9 mouse cellular contexts compared by ENCODE assay signal in genomic region chr2:181497548-181497875, GRCm38 (mm10). TPM values are rescaled to one million over a fixed set of nuclear protein-coding genes. Genes with fewer than 3 reads are reported as not detected.
DNase-seq lines count a peak whose midpoint lies in the region; ATAC-seq and TF ChIP-seq lines count a peak whose summit lies in the region.
"Had no signal": no experiment of that assay in that cellular context is flagged by ENCODE, and none has a peak within 500 bp of the region (broad histone marks: within the 10 kb centered on the region; RNA-seq: fewer than 3 reads in every experiment).

No protein-coding gene starts in this region.

- no peak for TF ChIP-seq CTCF in layer of hippocampus, adult 2 months (conservative IDR thresholded peaks at IDR 0.05)
- TF ChIP-seq CTCF in hindbrain, postnatal 0 days (IDR thresholded peaks at IDR 0.05; ENCODE audit: low read depth) = no peak

- peak overlapping the region; percentile 83 for H3K4me2 ChIP-seq in hindbrain, postnatal 0 days (ENCODE audit: low read depth, low read length)
- peak overlapping the region; percentile 85 for H3K4me2 ChIP-seq in limb, embryonic 15.5 days
- H3K4me2 ChIP-seq in midbrain, embryonic 15.5 days = peak overlapping the region; percentile 99
- peak overlapping the region; percentile 83 for H3K4me2 ChIP-seq in stomach, embryonic 14.5 days (replicated peaks; ENCODE audit: low read depth, low read length)

- H3K9me3 ChIP-seq in hindbrain, postnatal 0 days (ENCODE audit: low read length) = no peaks in the 10 kb centered on the region
- H3K9me3 ChIP-seq in limb, embryonic 15.5 days = no peaks in the 10 kb centered on the region
- H3K9me3 ChIP-seq in midbrain, embryonic 15.5 days = no peaks in the 10 kb centered on the region
- no peaks in the 10 kb centered on the region for H3K9me3 ChIP-seq in stomach, embryonic 14.5 days (ENCODE audit: control insufficient read depth, low read depth, low read length)

- ATAC-seq in hindbrain, postnatal 0 days = peak; percentile 12; the same call in 1 of the 2 replicates
- ATAC-seq in limb, embryonic 15.5 days (ENCODE audit: insufficient number of reproducible peaks, low FRiP score, low TSS enrichment, low read depth) = peak; percentile 33; the same call in 1 of the 2 replicates
- peak; percentile 38 for ATAC-seq in midbrain, embryonic 15.5 days (replicated peaks)
- ATAC-seq in stomach, embryonic 14.5 days (ENCODE audit: insufficient number of reproducible peaks, insufficient read depth, low FRiP score, low read depth) = peak; percentile 75; the same call in 1 of the 2 replicates

- H3K36me3 ChIP-seq in hindbrain, postnatal 0 days (ENCODE audit: insufficient read depth, low read length) = peaks cover 12% of the 10 kb centered on the region
- H3K36me3 ChIP-seq in limb, embryonic 15.5 days = peaks cover 32% of the 10 kb centered on the region
- peaks cover 15% of the 10 kb centered on the region; the same call in 1 of the 2 replicates for H3K36me3 ChIP-seq in midbrain, embryonic 15.5 days (replicated peaks)
- H3K36me3 ChIP-seq in stomach, embryonic 14.5 days (ENCODE audit: control insufficient read depth, insufficient read depth, low read length) = peaks cover 21% of the 10 kb centered on the region

- DNase-seq in layer of hippocampus, adult 2 months (ENCODE audit: low spot score in 2 of 2) = no peak
- no peak for DNase-seq in layer of hippocampus, adult 9-11 months
- peak; percentile 83 for DNase-seq in c-Kit-positive CD71-positive TER-119-positive erythroid progenitor cells, embryonic 14.5 days (ENCODE audit: low spot score)
- DNase-seq in gastrocnemius, postnatal 10 days = peak; percentile 52
- DNase-seq in hindbrain, postnatal 0 days (ENCODE audit: low spot score) = peak; percentile 31

- H3K4me3 ChIP-seq in layer of hippocampus, adult 2 months = peak overlapping the region; percentile 95
- peak overlapping the region; percentile 75 for H3K4me3 ChIP-seq in hindbrain, postnatal 0 days (ENCODE audit: low read length)
- H3K4me3 ChIP-seq in limb, embryonic 15.5 days = peak overlapping the region; percentile 62
- H3K4me3 ChIP-seq in midbrain, embryonic 15.5 days = peak overlapping the region; percentile 88
- H3K4me3 ChIP-seq in stomach, embryonic 14.5 days (ENCODE audit: low read depth, low read length) = peak overlapping the region; percentile 96

- WGBS in hindbrain, postnatal 0 days = under 1% methylated on average over 12 of the region's 12 CpGs
- whole genome bisulfite sequencing in limb, embryonic 15.5 days = under 1% methylated on average over 12 of the region's 12 CpGs
- under 1% methylated on average over 12 of the region's 12 CpGs for WGBS in midbrain, embryonic 15.5 days
- WGBS in stomach, embryonic 14.5 days = 1% methylated on average over 12 of the region's 12 CpGs

- H3K4me1 ChIP-seq in hindbrain, postnatal 0 days (ENCODE audit: insufficient read depth, low read length) = no peaks in the 10 kb centered on the region
- H3K4me1 ChIP-seq in limb, embryonic 15.5 days = peaks cover 16% of the 10 kb centered on the region
- peaks cover 19% of the 10 kb centered on the region for H3K4me1 ChIP-seq in midbrain, embryonic 15.5 days
- H3K4me1 ChIP-seq in stomach, embryonic 14.5 days (ENCODE audit: control insufficient read depth, insufficient read depth, low read length) = peaks cover 9% of the 10 kb centered on the region; the same call in 1 of the 2 replicates

- H3K27ac ChIP-seq in layer of hippocampus, adult 2 months = peak overlapping the region; percentile 95
- peak overlapping the region; percentile 88 for H3K27ac ChIP-seq in hindbrain, postnatal 0 days
- H3K27ac ChIP-seq in limb, embryonic 15.5 days = peak overlapping the region; percentile 90
- H3K27ac ChIP-seq in midbrain, embryonic 15.5 days = peak overlapping the region; percentile 86
- H3K27ac ChIP-seq in stomach, embryonic 14.5 days (ENCODE audit: low read length) = peak overlapping the region; percentile 94

- peak overlapping the region; percentile 87 for H3K9ac ChIP-seq in hindbrain, postnatal 0 days (replicated peaks; ENCODE audit: low read length)
- H3K9ac ChIP-seq in limb, embryonic 15.5 days = peak overlapping the region; percentile 77
- H3K9ac ChIP-seq in midbrain, embryonic 15.5 days = peak overlapping the region; percentile 93
- peak overlapping the region; percentile 89 for H3K9ac ChIP-seq in stomach, embryonic 14.5 days (replicated peaks; ENCODE audit: low read depth, low read length)

- no peaks in the 10 kb centered on the region for H3K27me3 ChIP-seq in hindbrain, postnatal 0 days (ENCODE audit: insufficient read depth, low read length)
- H3K27me3 ChIP-seq in limb, embryonic 15.5 days = no peaks in the 10 kb centered on the region
- no peaks in the 10 kb centered on the region for H3K27me3 ChIP-seq in midbrain, embryonic 15.5 days (replicated peaks)
- H3K27me3 ChIP-seq in stomach, embryonic 14.5 days (ENCODE audit: control insufficient read depth, insufficient read depth, low read length) = no peaks in the 10 kb centered on the region

RNA-seq across cellular contexts. Expression of gene Tpd52l2, which starts 0.6 kb away (rescaled TPM):
- total RNA-seq in layer of hippocampus, adult 2 months (2021) = 10 to 100 TPM; 74.7 to 75.2 TPM
- 10 to 100 TPM; 69.9 to 72.9 TPM for total RNA-seq in gastrocnemius, postnatal 10 days (2021)
- total RNA-seq in hindbrain, postnatal 0 days (2014; rRNA removed) = 52.2 and 92.5 TPM in 2 replicates
- polyA plus RNA-seq in hindbrain, postnatal 0 days (2015; fragmentation: Nextera tagmentation; extraction: Ambion mirVana) = 127 and 128 TPM in 2 replicates
- polyA plus RNA-seq in limb, embryonic 15.5 days (2015; fragmentation: Nextera tagmentation; extraction: Ambion mirVana) = 155 and 159 TPM in 2 replicates
- polyA plus RNA-seq in midbrain, embryonic 15.5 days (2015; fragmentation: Nextera tagmentation; extraction: Ambion mirVana) = 117 TPM in 2 replicates
- polyA plus RNA-seq in stomach, embryonic 14.5 days (2014; fragmentation: Nextera tagmentation; extraction: Ambion mirVana) = 175 and 178 TPM in 2 replicates

RNA-seq across cellular contexts. Expression of gene Abhd16b, which starts 4.5 kb away (rescaled TPM):
- not detected for total RNA-seq in layer of hippocampus, adult 2 months (2021)
- not detected for total RNA-seq in gastrocnemius, postnatal 10 days (2021)
- total RNA-seq in hindbrain, postnatal 0 days (2014; rRNA removed) = not detected in 2 replicates
- polyA plus RNA-seq in hindbrain, postnatal 0 days (2015; fragmentation: Nextera tagmentation; extraction: Ambion mirVana) = 0.08 TPM in 1 of 2 replicates, not detected in the other
- 0.12 and 0.13 TPM in 2 replicates for polyA plus RNA-seq in limb, embryonic 15.5 days (2015; fragmentation: Nextera tagmentation; extraction: Ambion mirVana)
- polyA plus RNA-seq in midbrain, embryonic 15.5 days (2015; fragmentation: Nextera tagmentation; extraction: Ambion mirVana) = 0.09 and 0.12 TPM in 2 replicates
- polyA plus RNA-seq in stomach, embryonic 14.5 days (2014; fragmentation: Nextera tagmentation; extraction: Ambion mirVana) = 0.27 and 0.38 TPM in 2 replicates
- total RNA-seq: adrenal gland, postnatal 4 days had no signal

RNA-seq across cellular contexts. Expression of gene Dnajc5, which starts 22.8 kb away (rescaled TPM):
- total RNA-seq in layer of hippocampus, adult 2 months (2021) = 100 to 1,000 TPM; 259 to 279 TPM
- total RNA-seq in gastrocnemius, postnatal 10 days (2021) = 10 to 100 TPM; 67.5 to 70.1 TPM
- total RNA-seq in hindbrain, postnatal 0 days (2014; rRNA removed) = 417 and 459 TPM in 2 replicates
- polyA plus RNA-seq in hindbrain, postnatal 0 days (2015; fragmentation: Nextera tagmentation; extraction: Ambion mirVana) = 260 and 276 TPM in 2 replicates
- polyA plus RNA-seq in limb, embryonic 15.5 days (2015; fragmentation: Nextera tagmentation; extraction: Ambion mirVana) = 89.3 and 89.5 TPM in 2 replicates
- 291 and 297 TPM in 2 replicates for polyA plus RNA-seq in midbrain, embryonic 15.5 days (2015; fragmentation: Nextera tagmentation; extraction: Ambion mirVana)
- 78.8 and 83.1 TPM in 2 replicates for polyA plus RNA-seq in stomach, embryonic 14.5 days (2014; fragmentation: Nextera tagmentation; extraction: Ambion mirVana)

RNA-seq across cellular contexts. Expression of gene Zbtb46, which starts 38.3 kb away (rescaled TPM):
- total RNA-seq in layer of hippocampus, adult 2 months (2021) = 1 to 10 TPM; 5.8 to 8.3 TPM
- 1 to 10 TPM; 5.8 to 8.4 TPM for total RNA-seq in gastrocnemius, postnatal 10 days (2021)
- total RNA-seq in hindbrain, postnatal 0 days (2014; rRNA removed) = 29.0 and 33.0 TPM in 2 replicates
- 17.0 and 19.2 TPM in 2 replicates for polyA plus RNA-seq in hindbrain, postnatal 0 days (2015; fragmentation: Nextera tagmentation; extraction: Ambion mirVana)
- 4.2 and 4.8 TPM in 2 replicates for polyA plus RNA-seq in limb, embryonic 15.5 days (2015; fragmentation: Nextera tagmentation; extraction: Ambion mirVana)
- polyA plus RNA-seq in midbrain, embryonic 15.5 days (2015; fragmentation: Nextera tagmentation; extraction: Ambion mirVana) = 23.8 and 26.0 TPM in 2 replicates
- 9.1 and 9.5 TPM in 2 replicates for polyA plus RNA-seq in stomach, embryonic 14.5 days (2014; fragmentation: Nextera tagmentation; extraction: Ambion mirVana)

Comparison
In these comparisons a context has a peak if more than half of its experiments do, and no peak if none do; other contexts are left out.
1. DNase-seq: peak in c-Kit-positive CD71-positive TER-119-positive erythroid progenitor cells, embryonic 14.5 days (single experiment), gastrocnemius, postnatal 10 days (single experiment) and hindbrain, postnatal 0 days (single experiment); none in layer of hippocampus, adult 2 months (0 of 2) and layer of hippocampus, adult 9-11 months (single experiment).
2. ATAC-seq: peak in every context shown above with its lines; median percentile 75 in stomach, embryonic 14.5 days; 38 in midbrain, embryonic 15.5 days; 33 in limb, embryonic 15.5 days; 12 in hindbrain, postnatal 0 days.
3. Peak in every context shown above with its lines, with median percentiles within 50 percentile points of each other: H3K27ac ChIP-seq, H3K4me3 ChIP-seq, H3K4me2 ChIP-seq and H3K9ac ChIP-seq.